Mouse (Mus musculus) layer of hippocampus, adult 9-11 months (tissue): ENCODE data around the gene Ly6g6e.

Experiments
- DNase-seq: peaks from one replicate; pipeline ENCODE4 v3.0.0; 2022

Gene Ly6g6e

DNA sequence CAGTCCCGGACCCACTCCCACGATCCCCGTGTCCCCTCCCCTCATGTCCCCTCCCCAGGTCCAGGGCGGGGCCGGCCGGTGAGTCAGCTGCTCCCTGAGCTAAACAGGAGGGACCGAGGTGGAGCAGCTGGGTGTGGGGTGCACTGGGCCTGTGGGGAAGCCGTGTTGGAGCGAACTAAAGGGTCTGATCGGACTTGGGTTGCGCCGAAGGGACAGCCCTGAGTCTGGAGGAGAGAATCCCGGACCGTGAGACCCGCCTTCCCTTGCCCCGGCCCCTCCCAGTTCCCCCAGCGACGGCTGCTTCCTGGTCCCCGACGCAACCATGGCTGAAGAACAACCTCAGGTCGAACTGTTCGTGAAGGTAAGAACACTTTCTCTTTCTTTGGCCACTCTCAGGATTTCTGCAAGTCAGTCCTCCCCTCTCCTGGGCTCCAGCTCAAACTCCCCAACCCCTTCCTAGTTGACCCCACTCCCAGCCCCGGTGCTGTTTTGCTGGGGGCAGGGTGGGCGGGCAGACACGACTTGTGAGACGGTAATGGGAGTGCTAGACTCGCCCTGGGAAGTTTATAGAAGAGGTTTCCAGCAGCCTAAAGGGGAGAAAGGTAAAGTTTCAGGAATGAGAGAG lies 26.5 kb upstream of the Ly6g6e start:
- DNase-seq: peak; percentile 57

GRCm38 (mm10) chr17:35051156-35052086 lies 25.3 kb upstream of the Ly6g6e start:
- peak; percentile 77 for DNase-seq

DNA sequence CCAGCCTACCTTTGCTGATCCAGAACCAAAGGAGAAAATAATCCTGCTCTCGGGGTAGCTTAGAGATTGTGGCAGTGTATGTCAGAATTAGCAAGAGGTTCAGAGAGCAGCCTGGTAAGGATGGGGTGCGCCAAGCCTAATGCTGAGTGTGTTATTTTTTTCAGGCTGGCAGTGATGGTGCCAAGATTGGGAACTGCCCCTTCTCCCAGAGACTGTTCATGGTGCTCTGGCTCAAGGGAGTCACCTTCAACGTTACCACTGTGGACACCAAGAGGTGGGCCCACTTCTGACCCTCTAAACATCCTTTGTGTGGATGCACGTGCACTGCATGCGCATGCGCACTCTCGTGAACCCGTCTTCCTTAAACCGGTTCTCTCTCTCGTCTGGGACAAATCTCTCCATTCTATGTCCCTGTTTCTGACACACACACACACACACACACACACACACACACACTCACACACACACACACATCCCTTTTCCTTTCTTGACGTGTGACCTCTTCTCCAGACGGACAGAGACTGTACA lies 24.4 kb upstream of the Ly6g6e start:
- DNase-seq: no peak

DNA sequence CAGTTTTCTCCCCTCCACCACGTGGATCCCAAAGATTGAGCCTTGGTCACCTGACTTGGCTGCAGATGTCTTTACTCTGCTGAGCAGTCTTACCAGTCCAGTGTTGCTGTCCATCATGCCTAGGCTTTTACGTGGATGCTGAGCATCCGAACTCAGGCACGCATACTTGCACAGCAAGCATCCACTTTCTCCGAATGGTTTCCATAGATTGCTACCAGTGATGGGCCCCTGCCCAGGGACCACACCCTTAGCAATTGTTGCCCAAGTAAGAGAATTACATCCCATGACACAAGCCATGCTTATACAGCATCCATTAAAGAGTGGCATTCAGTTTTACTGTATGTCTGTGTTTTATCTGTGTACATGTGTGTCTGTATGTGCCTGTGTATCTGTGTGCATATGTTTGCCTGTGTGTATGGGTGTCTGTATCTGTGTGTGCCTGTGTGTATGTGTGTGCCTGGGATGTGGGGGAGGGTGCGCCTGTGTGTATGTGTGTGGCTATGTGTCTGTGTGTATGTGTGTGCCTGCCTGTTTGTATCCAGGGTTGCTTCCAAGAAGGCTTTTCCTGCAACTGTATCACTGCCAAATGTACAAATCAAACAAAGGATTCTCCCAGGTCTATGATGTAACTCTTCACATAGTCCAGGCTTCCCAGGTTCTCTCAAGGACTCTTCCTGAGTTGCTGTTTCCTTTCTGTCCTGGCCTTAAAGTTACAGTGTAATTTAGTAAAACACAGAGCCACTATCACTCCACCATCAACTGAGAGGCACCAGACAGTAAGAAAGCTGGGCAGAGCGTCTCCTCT lies 20.8 kb upstream of the Ly6g6e start:
- no peak for DNase-seq

DNA sequence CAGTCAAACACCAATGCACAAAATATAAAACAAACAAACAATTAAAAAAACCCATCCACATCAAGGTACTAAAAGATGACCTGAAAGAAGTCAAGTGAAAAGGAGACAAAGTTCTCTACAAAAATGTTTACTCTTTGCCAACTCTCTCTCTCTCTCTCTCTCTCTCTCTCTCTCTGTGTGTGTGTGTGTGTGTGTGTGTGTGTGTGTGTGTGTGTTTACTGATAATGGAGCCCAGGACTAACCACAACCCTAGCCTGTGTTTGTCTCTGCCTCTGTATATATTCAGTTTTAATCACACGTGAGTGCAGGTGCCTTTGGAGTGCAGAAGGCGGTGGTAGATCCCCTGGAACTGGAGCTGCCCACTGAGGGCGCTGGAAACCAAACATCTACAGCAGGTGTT lies 19.6 kb upstream of the Ly6g6e start:
- no peak for DNase-seq

GRCm38 (mm10) chr17:35058316-35058715 lies 18.4 kb upstream of the Ly6g6e start:
- no peak for DNase-seq

DNA sequence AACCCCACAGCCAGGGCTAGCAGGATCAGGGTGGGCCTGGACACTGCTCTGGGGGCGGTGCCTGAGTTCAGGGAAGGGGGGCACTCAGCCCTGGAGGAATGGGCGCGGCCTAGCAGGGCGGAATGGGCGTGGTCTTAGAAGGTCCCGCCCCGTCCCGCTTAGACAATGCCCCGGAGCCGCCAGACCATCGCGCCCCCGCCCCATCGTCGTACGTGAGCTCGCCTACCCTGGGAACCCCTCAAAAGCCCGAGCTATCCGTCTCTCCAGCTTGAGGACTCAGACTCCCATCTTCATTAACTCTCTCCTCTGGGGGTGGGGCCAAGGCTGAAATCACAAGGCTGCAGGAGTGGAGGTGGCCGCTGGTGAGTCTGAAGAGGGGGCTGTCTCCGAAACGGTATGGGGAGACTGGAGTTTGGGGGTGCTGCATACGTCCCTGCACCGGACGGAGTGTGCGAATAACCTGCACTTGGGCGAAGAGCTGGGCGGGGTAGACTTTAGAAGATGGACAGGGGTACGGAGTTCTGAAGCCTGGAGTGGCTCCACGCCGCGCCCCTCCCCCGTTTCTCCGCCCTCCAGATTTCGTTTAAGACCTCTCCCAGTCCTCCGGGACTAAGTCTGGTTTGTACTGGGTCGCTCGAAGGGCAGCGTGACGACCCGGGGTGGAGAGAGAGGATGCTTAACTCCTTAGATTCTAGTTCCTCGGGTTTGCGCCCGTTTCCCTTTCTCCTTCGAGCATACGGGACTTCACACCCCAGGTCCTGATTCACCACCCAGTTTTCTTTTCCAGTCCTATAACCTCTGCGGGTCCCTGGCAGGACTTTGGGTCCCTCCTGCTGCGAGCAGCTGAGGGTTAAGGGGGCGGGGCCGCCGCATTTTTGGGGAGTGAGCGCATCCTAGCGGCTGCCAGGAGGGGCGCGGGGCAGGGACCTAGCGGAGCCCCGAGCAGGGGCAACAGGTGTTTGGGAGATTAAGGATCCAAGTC lies 17.5 kb upstream of the Ly6g6e start, which contains the start of gene Ddah2:
Ddah2 (plus strand) TSS at position 125 of the 982 bp plus-strand sequence.
- DNase-seq: peak; percentile 76

GRCm38 (mm10) chr17:35060071-35060470 lies 16.6 kb upstream of the Ly6g6e start:
- no peak for DNase-seq

DNA sequence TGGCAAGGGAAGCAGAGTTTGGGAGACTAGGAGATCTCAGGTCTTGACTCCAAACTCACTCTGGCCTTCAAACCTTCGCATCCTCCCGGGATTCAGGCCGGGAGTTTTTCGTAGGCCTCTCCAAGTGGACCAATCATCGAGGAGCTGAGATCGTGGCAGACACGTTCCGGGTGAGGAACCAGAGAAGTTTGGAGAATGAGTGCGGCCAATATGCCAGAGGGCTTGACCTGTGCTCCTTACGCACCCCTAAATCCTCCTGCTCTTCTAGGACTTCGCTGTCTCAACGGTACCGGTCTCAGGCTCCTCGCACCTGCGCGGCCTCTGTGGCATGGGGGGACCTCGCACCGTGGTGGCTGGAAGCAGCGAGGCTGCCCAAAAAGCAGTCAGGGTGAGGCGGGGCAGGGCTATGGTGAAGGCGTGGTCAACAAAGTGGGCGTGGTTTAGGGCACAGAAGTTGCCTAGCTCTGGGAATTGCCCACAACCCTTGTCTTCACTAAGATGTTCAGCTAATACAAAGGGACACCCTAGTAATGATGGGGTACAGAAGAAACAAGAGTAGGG lies 15.9 kb upstream of the Ly6g6e start:
- no peak for DNase-seq

DNA sequence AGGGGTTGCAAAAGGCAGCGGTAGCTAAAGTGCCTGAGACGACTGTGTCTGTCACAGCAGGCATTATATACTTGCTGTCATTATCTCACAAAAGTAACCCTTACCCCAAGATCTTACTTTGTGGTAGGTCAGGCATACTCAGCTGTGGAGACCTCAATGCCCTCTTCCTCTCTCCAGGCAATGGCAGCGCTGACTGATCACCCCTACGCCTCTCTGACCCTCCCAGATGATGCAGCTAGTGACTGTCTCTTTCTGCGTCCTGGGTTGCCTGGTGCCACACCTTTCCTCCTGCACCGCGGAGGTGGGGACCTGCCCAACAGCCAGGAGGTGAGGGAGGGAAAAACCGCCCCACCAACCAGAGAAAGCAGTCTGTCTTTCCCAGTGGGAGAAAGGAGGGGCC lies 15.4 kb upstream of the Ly6g6e start:
- DNase-seq: no peak

GRCm38 (mm10) chr17:35063466-35063865 lies 13.2 kb upstream of the Ly6g6e start:
- DNase-seq: no peak

DNA sequence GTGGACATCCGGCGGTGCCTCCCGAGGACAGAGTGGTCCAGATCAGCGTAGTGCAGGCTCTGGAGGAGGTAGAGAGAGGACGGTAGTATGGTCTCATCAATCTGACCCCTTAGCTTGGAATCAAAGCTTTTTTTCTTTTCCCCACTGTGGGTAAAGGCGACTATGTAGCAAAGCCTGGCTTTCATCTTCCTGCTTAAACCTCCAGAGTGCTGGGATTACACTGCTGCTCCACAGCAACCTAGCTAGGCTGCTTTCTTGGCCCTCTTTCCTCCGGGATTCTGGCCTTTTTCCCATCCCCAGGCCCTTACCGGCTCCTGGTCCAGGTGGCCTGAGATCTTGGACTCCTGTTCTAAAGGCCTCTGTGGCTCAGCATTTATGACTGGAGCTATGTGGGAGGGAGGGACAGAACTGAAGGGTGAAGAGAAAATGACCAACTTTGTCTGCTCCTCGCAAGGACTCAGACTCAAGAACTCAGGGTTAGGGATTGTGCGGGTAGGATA lies 12.3 kb upstream of the Ly6g6e start:
- no peak for DNase-seq

DNA sequence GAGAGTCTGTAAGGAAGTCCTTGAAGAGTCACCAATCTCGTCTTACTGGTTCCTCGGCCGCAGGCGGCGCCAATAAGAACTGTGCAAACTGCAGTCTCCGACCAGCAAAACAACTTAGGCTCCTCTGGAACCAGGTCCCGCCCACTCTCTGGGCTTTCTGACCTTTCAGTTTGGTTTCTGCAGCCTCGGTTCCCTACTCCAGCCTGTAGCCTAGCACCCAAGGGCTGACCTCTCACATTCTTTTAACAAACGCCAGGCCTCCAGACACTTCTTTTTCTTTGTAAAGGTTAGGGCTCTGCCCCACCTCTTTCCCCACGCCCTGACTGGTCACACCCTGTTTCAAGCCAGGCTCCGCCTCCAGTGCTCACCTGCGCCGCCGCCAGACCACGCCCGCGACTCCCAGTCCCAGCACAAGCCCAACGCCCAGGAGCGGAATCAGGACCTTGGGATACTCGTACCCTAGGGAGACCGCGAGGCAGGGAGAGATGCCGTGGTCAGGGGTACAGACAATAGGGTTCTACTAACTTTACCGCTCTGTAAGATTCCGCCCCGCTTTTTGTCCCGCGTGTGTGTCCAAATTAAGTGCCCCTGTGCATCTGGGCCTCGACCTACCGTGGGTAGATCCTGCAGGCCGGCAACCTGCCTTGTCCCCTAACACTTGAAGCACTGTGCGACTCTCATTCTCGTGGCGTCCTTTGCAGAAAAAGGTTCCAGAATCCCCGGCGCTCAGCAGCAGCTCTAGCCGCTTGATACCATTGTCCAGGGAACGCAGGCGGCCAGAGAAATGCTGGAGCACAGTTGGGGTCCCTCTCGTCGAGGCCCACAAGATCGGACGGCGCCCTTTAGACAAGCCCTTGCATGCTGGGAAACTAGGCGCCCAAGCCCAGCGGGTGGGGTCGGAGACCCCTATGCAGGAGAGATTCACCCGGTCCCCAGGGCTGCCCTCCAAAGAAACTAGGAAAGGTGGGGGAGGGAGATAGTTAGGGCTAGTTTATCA lies 11.5 kb upstream of the Ly6g6e start, which contains the start of gene Ly6g6c:
Ly6g6c (plus strand) TSS at position 438 of the 997 bp plus-strand sequence.
- DNase-seq: no peak

GRCm38 (mm10) chr17:35066084-35066483 lies 10.6 kb upstream of the Ly6g6e start, which contains the start of gene Mpig6b:
Gene Mpig6b, minus strand, starts transcription at chr17:35066184.
- DNase-seq: no peak

GRCm38 (mm10) chr17:35068213-35068914 lies 8.3 kb upstream of the Ly6g6e start:
- DNase-seq: no peak

- no peak for DNase-seq
Measured at GRCm38 (mm10) chr17:35070556-35071229, 6.0 kb upstream of the Ly6g6e start.

DNA sequence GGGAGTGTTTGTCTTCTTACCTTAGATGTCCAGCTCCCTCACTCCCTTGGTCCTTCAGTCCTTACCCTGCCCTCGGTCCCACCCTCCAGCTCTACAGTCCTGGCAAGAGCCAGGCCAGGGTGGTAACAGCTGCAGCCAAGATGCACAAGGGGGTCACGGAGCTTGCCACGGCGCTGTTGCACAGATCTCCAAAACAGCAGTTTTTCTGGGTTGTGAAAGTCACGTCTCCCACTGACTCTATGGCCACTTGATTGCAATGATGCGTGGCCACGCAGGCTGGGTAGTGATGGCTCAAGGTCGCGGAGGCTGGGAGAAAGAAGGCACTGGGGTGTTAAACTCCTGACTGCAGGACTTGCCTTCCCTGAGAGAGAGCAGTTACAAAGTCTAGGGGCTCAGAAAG lies 5.2 kb upstream of the Ly6g6e start:
- no peak for DNase-seq

DNA sequence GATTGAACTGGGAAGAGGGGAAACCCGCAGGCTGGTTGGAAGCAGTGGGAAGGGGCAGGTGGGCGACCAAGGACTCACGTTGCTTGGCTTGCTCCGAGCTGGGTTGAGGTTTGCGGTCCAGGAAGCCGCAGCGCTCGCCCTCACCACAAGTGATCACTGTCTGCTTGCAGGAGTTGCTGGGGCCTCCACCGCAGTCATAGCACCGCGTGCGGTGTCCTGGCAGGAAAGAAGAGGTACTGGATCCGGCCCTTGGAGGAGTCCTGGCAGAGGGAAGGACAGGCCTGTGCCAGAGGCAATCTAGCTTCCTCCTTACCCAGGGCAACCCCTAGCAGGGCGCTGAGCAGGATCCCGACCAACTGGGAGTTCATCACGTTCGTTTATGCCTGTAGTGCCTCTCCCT lies 2.6 kb upstream of the Ly6g6e start:
- no peak for DNase-seq

- no peak for DNase-seq
Measured at GRCm38 (mm10) chr17:35077285-35077684, 583 bp downstream of the Ly6g6e start.
